Mouse (Mus musculus) neural tube, embryonic 11.5 days (tissue): ENCODE results near the gene Asb16. TPM values are rescaled to one million over a fixed set of nuclear protein-coding genes. Genes with fewer than 3 reads are reported as not detected.

ENCODE experiments used
- ATAC-seq: fragments of 200-750 bp; cut with Nextera tagmentation; 2 replicates; pipeline ENCODE4 v1.8.0; 2017; ENCODE audit warnings: moderate number of reproducible peaks, mild to moderate bottlenecking, moderate TSS enrichment, moderate library complexity; ENCODE audit not compliant: insufficient read depth, low FRiP score, low TSS enrichment
- DNase-seq: peaks from one replicate; pipeline ENCODE4 v3.0.0-alpha.2; 2015; ENCODE audit warnings: low spot score
- H3K27ac ChIP-seq: fragments of 300-500 bp; sonication (generic); 2 replicates; pipeline ENCODE4 v1.5.1; 2014; ENCODE audit warnings: low read depth, mild to moderate bottlenecking, low read length
- H3K27me3 ChIP-seq: fragments of 300-500 bp; sonication (generic); 2 replicates; pipeline ENCODE4 v1.6.1; 2014; ENCODE audit warnings: mild to moderate bottlenecking, low read length, mixed read lengths; ENCODE audit not compliant: control insufficient read depth, insufficient read depth
- H3K36me3 ChIP-seq: fragments of 300-500 bp; sonication (generic); 2 replicates; pipeline ENCODE4 v1.6.1; 2014; ENCODE audit warnings: mild to moderate bottlenecking, low read length, moderate library complexity, mixed read lengths; ENCODE audit not compliant: control insufficient read depth, insufficient read depth
- H3K4me1 ChIP-seq: fragments of 300-500 bp; sonication (generic); 2 replicates; pipeline ENCODE4 v1.6.1; 2014; ENCODE audit warnings: low read length, mixed read lengths; ENCODE audit not compliant: control insufficient read depth, insufficient read depth
- H3K4me2 ChIP-seq: fragments of 300-500 bp; sonication (generic); 2 replicates; pipeline ENCODE4 v1.6.1; 2014; ENCODE audit warnings: low read depth, mild to moderate bottlenecking, moderate library complexity
- H3K4me3 ChIP-seq: fragments of 300-500 bp; sonication (generic); 2 replicates; pipeline ENCODE4 v1.5.1; 2014; ENCODE audit warnings: low read depth, low read length
- H3K9ac ChIP-seq: fragments of 300-500 bp; sonication (generic); 2 replicates; pipeline ENCODE4 v1.6.1; 2014; ENCODE audit warnings: mild to moderate bottlenecking, low read length
- H3K9me3 ChIP-seq: fragments of 300-500 bp; sonication (generic); 2 replicates; pipeline ENCODE4 v1.6.1; 2016; ENCODE audit warnings: low read length; ENCODE audit not compliant: control insufficient read depth
- WGBS: fragments of 180-500 bp; shearing (Covaris S2); extraction: QIAGEN DNeasy Blood & Tissue Kit; methylation state at CpG from one replicate; pipeline ENCODE4 v1.1.7; 2014; 5-methylcytosine and 5-hydroxymethylcytosine counted together
- polyA plus RNA-seq: library from polyadenylated mRNA; unstranded; fragments of >200 nt; fragmentation: Nextera tagmentation; extraction: Ambion mirVana; gene quantifications from 2 replicates; pipeline ENCODE4 v1.2.1, GENCODE M21; 2014

Asb16 gene
- polyA plus RNA-seq, 1 experiment from 2014 or later: not detected

DNA sequence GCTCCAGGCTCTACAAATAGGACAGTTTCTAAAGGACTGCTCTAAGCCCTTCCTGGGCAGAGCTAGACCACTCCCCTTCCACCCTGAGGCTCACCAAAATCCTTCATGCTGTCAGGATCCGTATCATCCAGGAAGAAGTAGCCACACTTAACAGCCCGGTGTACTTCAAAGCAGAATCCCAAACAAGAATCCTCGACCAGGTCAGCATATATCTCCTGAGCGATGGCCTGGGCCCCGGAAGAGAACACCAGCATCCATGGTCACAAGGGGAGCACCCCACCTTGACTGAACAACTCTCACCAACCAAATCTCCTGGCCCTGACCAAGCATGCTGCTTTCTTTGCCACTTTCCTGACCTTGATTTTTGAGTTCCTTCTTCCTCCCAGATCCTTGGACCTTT, 25.9 kb downstream of the Asb16 start:
- H3K36me3 ChIP-seq: peaks cover 17% of the 10 kb centered on the region
- peaks cover 9% of the 10 kb centered on the region; the same call in 1 of the 2 replicates for H3K4me1 ChIP-seq
- peak overlapping the region; percentile 95; the same call in 1 of the 2 replicates for H3K9ac ChIP-seq
- H3K4me3 ChIP-seq: peak overlapping the region; percentile 93; the same call in 1 of the 2 replicates
- H3K27ac ChIP-seq: peak overlapping the region; percentile 99
- no peaks in the 10 kb centered on the region for H3K27me3 ChIP-seq
- no peaks in the 10 kb centered on the region for H3K9me3 ChIP-seq
- ATAC-seq (no peak), DNase-seq (no peak)
- 79% methylated on average over 5 of the region's 5 CpGs for WGBS
- no peak overlapping the region for H3K4me2 ChIP-seq

GRCm38 (mm10) chr11:102294887-102295597, 26.5 kb downstream of the Asb16 start:
- Histone ChIP-seq H3K9me3 (no peaks in the 10 kb centered on the region), H3K9ac (peak overlapping the region; percentile 95), H3K36me3 (peaks cover 17% of the 10 kb centered on the region), H3K27ac (peak overlapping the region; percentile 99), H3K4me3 (peak overlapping the region; percentile 93), H3K4me2 (peak overlapping the region; percentile 70), H3K27me3 (no peaks in the 10 kb centered on the region), H3K4me1 (peaks cover 9% of the 10 kb centered on the region; the same call in 1 of the 2 replicates)
- 78% methylated on average over 12 of the region's 12 CpGs for WGBS
- ATAC-seq (no peak), DNase-seq (no peak)

DNA sequence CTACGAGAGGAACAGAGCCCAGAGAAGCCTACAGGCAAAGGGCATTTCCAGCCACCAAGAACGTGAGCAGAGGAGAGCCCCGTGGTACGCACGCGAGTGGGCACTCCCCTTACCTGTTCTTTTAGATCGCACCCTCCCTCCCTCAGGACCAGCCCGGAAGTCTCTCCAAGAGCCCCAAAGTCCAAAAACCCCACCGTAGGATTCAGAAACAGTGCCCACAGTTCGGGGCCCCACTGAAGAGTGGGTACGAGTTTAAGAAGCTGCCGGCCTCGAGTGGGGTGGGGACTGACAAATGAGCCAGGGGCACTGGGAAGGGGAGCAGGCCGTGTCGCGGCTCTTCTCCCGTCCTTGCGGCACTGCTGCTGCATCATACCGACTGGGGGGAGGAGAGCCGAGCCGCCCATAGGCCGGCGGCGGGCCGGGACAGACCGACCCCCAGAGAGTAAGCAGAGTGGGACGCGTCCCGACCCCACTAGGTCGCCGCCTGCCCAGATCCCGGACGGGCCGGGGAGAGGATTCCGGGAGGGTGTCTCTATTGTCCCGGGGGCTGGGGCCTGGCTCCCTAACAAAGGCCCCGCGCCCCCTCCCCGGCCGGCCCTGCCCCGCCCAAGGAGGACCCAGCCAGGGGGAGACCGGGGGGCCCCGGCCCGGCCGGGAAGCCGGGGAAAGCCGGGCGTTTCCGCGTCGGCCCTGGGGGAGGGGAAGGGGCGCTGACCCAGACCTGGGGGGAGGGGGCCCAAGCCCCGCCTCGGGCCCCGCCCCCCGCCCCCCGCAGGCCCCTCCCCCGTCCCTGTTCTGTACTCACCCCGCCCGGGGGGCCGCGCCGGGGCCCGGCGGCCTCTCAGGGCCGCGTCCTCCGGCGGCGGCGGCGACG, 27.3 kb downstream of the Asb16 start:
- peak overlapping the region; percentile 70 for H3K4me2 ChIP-seq
- ATAC-seq (peak; percentile 48; the same call in 1 of the 2 replicates), DNase-seq (peak; percentile 77)
- peak overlapping the region; percentile 99 for H3K27ac ChIP-seq
- no peaks in the 10 kb centered on the region for H3K27me3 ChIP-seq
- peaks cover 14% of the 10 kb centered on the region for H3K36me3 ChIP-seq
- peak overlapping the region; percentile 95 for H3K9ac ChIP-seq
- H3K4me3 ChIP-seq: peak overlapping the region; percentile 93
- H3K9me3 ChIP-seq: no peaks in the 10 kb centered on the region
- under 1% methylated on average over 41 of the region's 73 CpGs for WGBS
- H3K4me1 ChIP-seq: peaks cover 9% of the 10 kb centered on the region; the same call in 1 of the 2 replicates

GRCm38 (mm10) chr11:102296491-102297472, 28.2 kb downstream of the Asb16 start, which contains the start of gene Atxn7l3:
TSS of gene Atxn7l3 (minus strand) at chr11:102296631.
- under 1% methylated on average over 55 of the region's 125 CpGs for WGBS
- Histone ChIP-seq H3K36me3 (peaks cover 8% of the 10 kb centered on the region), H3K27ac (peak within 1 kb of the TSS; percentile 99), H3K9me3 (no peaks in the 10 kb centered on the region), H3K4me3 (peak within 1 kb of the TSS; percentile 93), H3K27me3 (no peaks in the 10 kb centered on the region), H3K4me1 (peaks cover 9% of the 10 kb centered on the region; the same call in 1 of the 2 replicates), H3K4me2 (peak within 1 kb of the TSS; percentile 70), H3K9ac (peak within 1 kb of the TSS; percentile 95)
- DNase-seq (peak; percentile 99), ATAC-seq (peak; percentile 89)

DNA sequence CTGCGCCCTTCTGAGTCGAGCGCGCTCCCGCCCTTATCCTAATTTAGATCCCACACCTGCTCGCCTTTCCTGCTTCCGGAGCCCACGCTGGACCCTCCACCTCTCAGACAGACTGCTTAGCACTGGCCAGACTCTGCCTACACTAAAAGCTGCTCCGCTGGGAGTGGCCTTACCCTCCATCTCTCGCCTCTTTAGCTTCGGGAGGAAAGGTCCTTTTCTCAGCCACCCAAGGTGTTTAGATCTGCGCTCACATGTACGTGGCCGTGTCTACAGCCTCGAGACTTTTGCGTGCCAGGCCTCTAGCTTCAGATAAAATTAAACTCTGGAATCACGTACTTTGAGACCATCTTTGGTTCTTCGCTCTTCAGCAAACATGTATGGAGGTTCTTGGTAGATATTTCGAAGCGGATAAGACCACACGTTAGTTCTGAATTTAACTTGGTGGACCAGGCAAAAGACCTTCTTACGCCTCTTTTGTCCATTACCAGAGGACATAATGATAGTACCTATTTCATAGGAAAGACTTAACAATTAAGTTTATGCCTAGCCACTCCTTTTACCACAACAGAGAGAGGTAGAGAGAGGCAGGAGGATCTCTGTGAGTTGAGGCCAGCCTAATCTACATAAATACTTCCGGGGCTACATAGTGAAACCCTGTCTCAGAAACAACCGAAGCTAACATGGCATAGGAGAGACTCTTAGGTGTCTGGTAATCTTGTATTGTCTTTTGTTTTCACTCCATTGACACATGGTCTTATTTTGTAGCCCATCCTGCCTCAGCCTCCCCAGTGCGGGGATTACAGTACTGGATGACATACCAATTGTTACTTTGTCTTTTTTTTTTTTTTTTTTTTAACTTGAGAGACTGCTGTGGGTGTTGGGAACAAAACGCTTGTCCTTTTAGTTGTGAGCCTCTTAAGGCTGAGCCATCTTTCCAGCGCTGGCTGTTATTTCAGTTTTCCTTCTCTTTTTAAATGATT, 29.3 kb downstream of the Asb16 start:
- Histone ChIP-seq H3K27ac (peak overlapping the region; percentile 99), H3K4me2 (peak overlapping the region; percentile 70), H3K27me3 (no peaks in the 10 kb centered on the region), H3K9ac (peak overlapping the region; percentile 71), H3K9me3 (no peaks in the 10 kb centered on the region), H3K4me3 (peak overlapping the region; percentile 93), H3K4me1 (peaks cover 9% of the 10 kb centered on the region; the same call in 1 of the 2 replicates), H3K36me3 (no peaks in the 10 kb centered on the region; the same call in 1 of the 2 replicates)
- ATAC-seq: peak; percentile 49
- 28% methylated on average over 27 of the region's 27 CpGs for WGBS
- peak; percentile 39 for DNase-seq

DNA sequence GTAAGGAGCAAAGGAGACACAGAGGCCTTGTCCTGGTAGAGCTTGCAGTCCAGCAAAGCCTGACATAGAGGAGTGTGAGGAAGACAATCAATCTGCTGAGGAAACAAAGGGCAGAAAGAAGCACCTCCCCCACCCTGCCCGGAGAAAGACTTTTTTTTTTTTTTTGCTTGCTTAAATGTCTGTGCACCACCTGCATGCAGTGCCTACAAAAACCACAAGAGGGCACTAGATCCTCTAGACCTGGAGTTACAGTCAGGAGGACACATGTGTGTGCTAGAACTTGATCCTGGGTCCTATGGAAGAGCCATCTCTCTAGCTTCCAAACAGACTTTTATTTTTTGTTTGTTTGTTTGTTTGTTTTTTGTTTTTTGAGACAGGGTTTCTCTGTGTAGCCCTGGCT, 31.3 kb downstream of the Asb16 start:
- Histone ChIP-seq H3K27me3 (no peaks in the 10 kb centered on the region), H3K4me1 (peaks cover 5% of the 10 kb centered on the region; the same call in 1 of the 2 replicates), H3K4me2 (no peak overlapping the region), H3K36me3 (no peaks in the 10 kb centered on the region), H3K27ac (no peak overlapping the region), H3K9me3 (no peaks in the 10 kb centered on the region), H3K9ac (no peak overlapping the region), H3K4me3 (no peak overlapping the region)
- ATAC-seq: no peak
- WGBS: 0% methylated on average over 1 of the region's 1 CpGs
- DNase-seq: peak; percentile 76

DNA sequence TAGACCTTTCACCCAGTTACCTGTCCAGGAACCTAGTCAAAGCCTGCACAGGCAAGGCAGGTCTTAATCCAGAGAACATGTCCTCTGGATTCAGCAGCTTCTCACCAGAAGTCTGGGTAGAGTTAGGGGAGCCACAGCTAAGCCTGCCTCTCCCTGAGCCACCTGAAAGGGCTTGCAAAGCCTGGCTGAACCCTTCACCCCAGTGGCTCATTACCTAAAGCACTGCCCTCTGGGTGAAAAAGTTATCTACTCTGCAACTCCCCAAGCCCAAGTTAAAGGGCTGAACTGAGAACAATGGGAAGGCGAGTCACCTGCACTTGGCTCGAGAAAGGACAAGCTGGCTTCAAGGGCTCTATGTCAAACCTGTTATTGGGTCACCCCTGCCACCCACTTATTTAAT, 35.6 kb downstream of the Asb16 start:
- no peak for ATAC-seq
- H3K36me3 ChIP-seq: peaks cover 12% of the 10 kb centered on the region
- no peak overlapping the region for H3K4me2 ChIP-seq
- no peak overlapping the region for H3K27ac ChIP-seq
- H3K9ac ChIP-seq: no peak overlapping the region
- no peak for DNase-seq
- no peaks in the 10 kb centered on the region for H3K9me3 ChIP-seq
- no peaks in the 10 kb centered on the region for H3K4me1 ChIP-seq
- no peak overlapping the region for H3K4me3 ChIP-seq
- no peaks in the 10 kb centered on the region for H3K27me3 ChIP-seq
- 48% methylated on average over 2 of the region's 2 CpGs for WGBS
